Mouse (Mus musculus) stomach, adult 2 months (tissue): ENCODE measurements around the gene Blcap. TPM values are rescaled to one million over a fixed set of nuclear protein-coding genes. Genes with fewer than 3 reads are reported as not detected.

Experiments
- polyA plus RNA-seq: library from polyadenylated mRNA; depleted of rRNA; stranded (reverse); fragments of >200 nt; gene quantifications from 2 replicates; pipeline ENCODE4 v1.2.3, GENCODE M21; 2012; rRNA removed

The Blcap gene
- 13.9 and 15.6 TPM in 2 replicates for polyA plus RNA-seq

DNA sequence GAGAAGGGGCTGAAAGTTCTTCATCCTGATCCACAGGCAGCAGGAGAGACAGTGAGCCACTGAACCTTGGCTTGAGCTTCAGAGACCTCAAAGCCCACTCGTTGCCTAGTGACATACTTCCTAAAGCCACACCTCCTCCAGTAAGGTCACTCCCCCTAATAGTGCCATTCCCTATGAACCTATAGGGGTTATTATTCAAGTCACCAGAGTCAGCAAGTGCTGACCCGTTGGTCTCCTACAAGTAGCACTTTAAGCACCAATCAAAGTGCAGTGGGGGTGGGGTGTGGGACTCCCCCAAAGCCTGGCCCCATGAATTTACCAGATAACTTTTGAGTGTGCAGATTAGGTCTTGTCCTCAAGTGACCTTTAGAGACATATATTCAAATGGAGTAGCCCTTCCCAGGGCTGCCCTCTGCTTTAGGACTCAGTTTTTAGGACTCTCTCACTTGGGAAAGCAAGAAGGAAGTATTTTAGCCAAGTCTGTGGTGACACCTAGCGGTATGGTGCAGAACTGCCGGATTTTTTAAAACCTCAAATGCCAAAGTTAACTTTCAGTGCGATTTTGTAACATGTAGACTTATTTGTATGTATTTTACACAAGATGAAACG, at the start of gene Blcap:
Blcap (minus strand) TSS at position 51 of the 609 bp plus-strand sequence.

DNA sequence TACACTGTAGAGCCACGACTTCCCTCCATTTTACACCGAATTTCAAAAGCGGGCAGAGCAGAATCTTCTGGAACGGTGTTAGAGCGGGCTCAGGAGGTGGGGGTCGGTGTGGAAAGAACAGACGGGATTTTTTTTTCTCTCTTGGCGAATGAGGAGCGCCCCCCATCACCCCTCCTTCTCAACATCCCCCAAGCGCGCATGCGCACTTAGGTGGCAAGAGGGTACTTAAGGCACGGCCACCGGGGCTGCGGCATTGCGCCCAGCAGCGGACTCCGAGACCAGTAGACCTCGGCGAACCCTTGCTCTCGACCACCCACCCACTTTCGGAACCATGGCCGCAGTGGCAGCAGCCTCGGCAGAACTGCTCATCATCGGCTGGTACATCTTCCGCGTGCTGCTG, 11.2 kb downstream of the Blcap start, which contains the start of gene Nnat:
Nnat (plus strand) TSS at position 221 of the 400 bp plus-strand sequence.

Other genes with a start within 250 kb of the Blcap start
- gene Ghrh, start 223.8 kb downstream of the Blcap start, polyA plus RNA-seq = 0.15 TPM in 1 of 2 replicates, not detected in the other
- gene Manbal, start 203.7 kb downstream of the Blcap start, polyA plus RNA-seq = 48.1 and 68.3 TPM in 2 replicates
- 40.1 and 50.8 TPM in 2 replicates for gene Src, start 152.8 kb downstream of the Blcap start, polyA plus RNA-seq
- 8.5 and 8.9 TPM in 2 replicates for gene Nnat, start 11.2 kb downstream of the Blcap start, polyA plus RNA-seq
- gene Ctnnbl1, start 166.1 kb upstream of the Blcap start, polyA plus RNA-seq = 6.8 and 10.6 TPM in 2 replicates